Mouse (Mus musculus) hindbrain, embryonic 14.5 days (tissue): ENCODE data around the gene Tmem54. TPM values are rescaled to one million over a fixed set of nuclear protein-coding genes. Genes with fewer than 3 reads are reported as not detected.

Experiments used
- ATAC-seq: fragments of 200-750 bp; cut with Nextera tagmentation; 2 replicates; pipeline ENCODE4 v1.8.0; 2017; ENCODE audit warnings: moderate number of reproducible peaks, mild to moderate bottlenecking, moderate TSS enrichment, moderate library complexity; ENCODE audit not compliant: low FRiP score
- DNase-seq: peaks from one replicate; pipeline ENCODE4 v3.0.0-alpha.2; 2015; ENCODE audit warnings: low spot score
- H3K27ac ChIP-seq: fragments of 300-500 bp; sonication (generic); 2 replicates; pipeline ENCODE4 v1.5.1; 2014; ENCODE audit warnings: mild to moderate bottlenecking, moderate library complexity
- H3K27me3 ChIP-seq: fragments of 300-500 bp; sonication (generic); 2 replicates; pipeline ENCODE4 v1.6.1; 2014; ENCODE audit warnings: mild to moderate bottlenecking, low read length, mixed read lengths; ENCODE audit not compliant: control insufficient read depth, insufficient read depth
- H3K36me3 ChIP-seq: fragments of 300-500 bp; sonication (generic); replicated peaks from 2 replicates; pipeline ENCODE4 v1.6.1; 2014; ENCODE audit not compliant: control insufficient read depth, insufficient read depth
- H3K4me1 ChIP-seq: fragments of 300-500 bp; sonication (generic); replicated peaks from 2 replicates; pipeline ENCODE4 v1.6.1; 2014; ENCODE audit warnings: antibody characterized with exemption, low read length, mixed read lengths; ENCODE audit not compliant: control insufficient read depth, insufficient read depth
- H3K4me2 ChIP-seq: fragments of 300-500 bp; sonication (generic); replicated peaks from 2 replicates; pipeline ENCODE4 v1.6.1; 2014; ENCODE audit warnings: mild to moderate bottlenecking, moderate library complexity
- H3K4me3 ChIP-seq: fragments of 300-500 bp; sonication (generic); replicated peaks from 2 replicates; pipeline ENCODE4 v1.5.1; 2014; ENCODE audit warnings: mild to moderate bottlenecking, low read length
- H3K9ac ChIP-seq: fragments of 300-500 bp; sonication (generic); 2 replicates; pipeline ENCODE4 v1.6.1; 2014
- H3K9me3 ChIP-seq: fragments of 300-500 bp; sonication (generic); 2 replicates; pipeline ENCODE4 v1.6.1; 2016; ENCODE audit warnings: low read length; ENCODE audit not compliant: control insufficient read depth
- WGBS: fragments of 180-500 bp; shearing (Covaris S2); extraction: QIAGEN DNeasy Blood & Tissue Kit; methylation state at CpG from one replicate; pipeline ENCODE4 v1.1.7; 2014; 5-methylcytosine and 5-hydroxymethylcytosine counted together
- polyA plus RNA-seq: library from polyadenylated mRNA; unstranded; fragments of >200 nt; fragmentation: Nextera tagmentation; extraction: Ambion mirVana; gene quantifications from 2 replicates; pipeline ENCODE4 v1.2.1, GENCODE M21; 2014

The Tmem54 gene
- polyA plus RNA-seq, 1 experiment from 2014 or later = not detected

DNA sequence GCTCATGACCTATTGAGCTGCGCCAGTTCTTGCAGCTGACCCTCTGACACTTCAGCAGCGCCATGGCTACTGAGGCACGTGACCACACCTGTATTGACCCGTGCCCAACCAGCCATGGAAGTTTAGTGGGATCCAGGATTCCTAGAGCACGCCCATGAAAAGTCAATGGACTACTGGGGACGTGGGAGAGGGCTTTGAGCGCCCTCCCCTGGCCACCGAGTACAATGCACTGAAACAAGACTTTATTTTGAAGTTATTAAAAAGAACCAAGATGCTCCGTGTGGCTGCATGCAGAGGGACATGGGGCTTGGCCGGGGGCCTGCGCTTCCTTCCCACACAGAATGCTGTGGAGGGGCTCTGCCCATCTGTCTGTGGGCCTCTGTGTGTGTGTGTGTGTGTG, 6.0 kb downstream of the Tmem54 start:
- H3K4me1 ChIP-seq = peaks cover 16% of the 10 kb centered on the region
- H3K27ac ChIP-seq = no peak overlapping the region
- no peak for DNase-seq
- no peak overlapping the region for H3K9ac ChIP-seq
- H3K4me3 ChIP-seq = no peak overlapping the region
- H3K36me3 ChIP-seq = no peaks in the 10 kb centered on the region
- ATAC-seq = no peak
- H3K27me3 ChIP-seq = peaks cover 4% of the 10 kb centered on the region
- WGBS = 67% methylated on average over 11 of the region's 11 CpGs
- H3K4me2 ChIP-seq = no peak overlapping the region
- H3K9me3 ChIP-seq = no peaks in the 10 kb centered on the region

DNA sequence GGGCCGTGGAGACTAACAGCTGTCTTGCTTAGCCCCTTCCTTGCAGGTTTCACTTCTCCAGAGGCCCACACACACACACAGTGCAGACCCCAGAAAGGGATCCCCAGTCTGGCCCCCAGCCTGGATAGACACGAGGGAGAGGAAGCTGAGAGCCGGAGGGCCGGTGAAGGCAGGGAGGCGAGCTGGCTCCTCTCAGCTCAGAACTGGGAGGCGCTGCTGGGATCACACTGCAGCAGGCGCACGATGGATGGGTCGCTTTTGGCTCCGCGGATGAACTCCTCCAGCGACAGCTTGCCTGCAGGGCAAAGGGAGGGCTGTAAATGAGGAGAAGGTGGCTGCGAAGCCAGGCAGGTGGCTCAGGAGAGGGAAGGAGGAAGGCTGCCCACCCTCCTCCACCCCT, 6.9 kb downstream of the Tmem54 start:
- Histone ChIP-seq H3K36me3 (no peaks in the 10 kb centered on the region), H3K4me2 (0 out of 2 replicates have a peak overlapping the region, but pooled peaks have one; percentile 3), H3K27me3 (no peaks in the 10 kb centered on the region), H3K9me3 (no peaks in the 10 kb centered on the region), H3K27ac (no peak overlapping the region), H3K9ac (no peak overlapping the region), H3K4me3 (no peak overlapping the region), H3K4me1 (peaks cover 16% of the 10 kb centered on the region)
- DNase-seq = no peak
- WGBS = 43% methylated on average over 13 of the region's 13 CpGs
- ATAC-seq = 0 out of 2 replicates have a peak, but pooled peaks have one; percentile 22

DNA sequence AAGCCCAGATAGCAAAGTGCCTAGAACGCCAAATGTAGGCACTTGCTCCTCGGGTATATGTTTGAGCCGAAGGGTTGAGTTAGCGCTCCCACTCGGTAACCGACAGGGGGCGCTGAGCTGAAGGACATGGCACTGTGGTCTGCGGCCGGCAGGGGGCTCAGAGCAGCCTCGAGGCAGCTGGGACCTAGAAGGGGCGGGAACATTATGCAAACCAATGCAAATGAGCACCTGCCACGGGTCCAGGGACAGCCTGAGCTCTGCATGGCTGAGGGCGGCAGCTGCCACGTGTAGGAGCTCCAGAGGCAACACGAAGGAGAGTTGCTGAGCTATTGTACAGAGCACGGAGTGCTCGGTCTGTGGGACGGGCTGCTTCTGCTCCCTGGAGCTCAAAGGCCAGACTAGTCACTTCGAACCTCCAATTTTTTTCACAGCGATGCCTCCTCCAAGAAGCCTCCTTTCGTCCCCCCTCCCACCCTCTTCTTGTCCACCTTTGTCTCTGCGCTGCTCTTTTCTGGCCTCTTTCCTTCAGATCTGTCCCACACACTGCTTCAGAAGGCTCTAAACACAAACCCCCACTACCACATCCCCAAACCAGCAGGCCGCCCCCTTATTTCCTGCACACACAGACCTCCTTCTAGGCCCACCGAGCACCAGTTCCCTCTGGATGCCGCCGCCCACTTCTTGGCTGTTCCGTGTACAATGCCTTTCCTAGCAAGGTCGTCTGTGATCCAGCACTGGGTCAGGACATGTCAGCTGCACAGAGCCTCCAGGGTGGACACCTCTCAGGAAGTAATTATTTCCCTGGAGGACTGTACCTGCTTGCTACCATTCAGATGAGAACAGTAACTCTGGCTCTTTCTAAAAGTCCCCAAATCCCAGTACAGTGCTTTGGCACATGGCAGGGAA, 8.0 kb downstream of the Tmem54 start:
- WGBS = 26% methylated on average over 28 of the region's 28 CpGs

DNA sequence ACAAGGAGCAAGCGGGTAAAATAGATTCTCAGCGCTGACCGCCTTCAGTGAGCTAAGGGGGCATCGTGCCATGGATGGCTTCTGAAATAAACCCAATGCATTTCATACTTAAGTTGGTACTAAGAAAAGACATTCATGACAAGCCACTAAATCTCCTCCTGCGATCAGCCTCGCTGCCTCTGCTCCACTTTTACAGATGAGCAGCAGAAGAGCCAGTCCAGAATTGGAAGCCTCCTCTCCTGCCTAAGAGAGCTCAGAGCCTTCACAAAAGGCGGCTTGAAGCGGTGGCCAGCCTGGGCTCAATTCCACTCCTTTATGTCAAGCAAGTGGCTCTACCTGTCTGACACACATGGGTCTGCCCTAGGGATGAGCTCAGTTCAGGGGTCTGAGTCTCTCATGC, 11.4 kb downstream of the Tmem54 start:
- WGBS = 96% methylated on average over 8 of the region's 8 CpGs

More for the DNA sequence above, 8.0 kb downstream of the Tmem54 start:
- H3K9ac ChIP-seq = no peak overlapping the region
- no peaks in the 10 kb centered on the region for H3K9me3 ChIP-seq
- ATAC-seq = peak; percentile 81
- no peaks in the 10 kb centered on the region for H3K36me3 ChIP-seq
- peak; percentile 80 for DNase-seq
- H3K27ac ChIP-seq = 0 out of 2 replicates have a peak overlapping the region, but pooled peaks have one; percentile 26
- H3K4me2 ChIP-seq = no peak overlapping the region
- no peaks in the 10 kb centered on the region for H3K27me3 ChIP-seq
- H3K4me1 ChIP-seq = peaks cover 16% of the 10 kb centered on the region
- H3K4me3 ChIP-seq = no peak overlapping the region

DNA sequence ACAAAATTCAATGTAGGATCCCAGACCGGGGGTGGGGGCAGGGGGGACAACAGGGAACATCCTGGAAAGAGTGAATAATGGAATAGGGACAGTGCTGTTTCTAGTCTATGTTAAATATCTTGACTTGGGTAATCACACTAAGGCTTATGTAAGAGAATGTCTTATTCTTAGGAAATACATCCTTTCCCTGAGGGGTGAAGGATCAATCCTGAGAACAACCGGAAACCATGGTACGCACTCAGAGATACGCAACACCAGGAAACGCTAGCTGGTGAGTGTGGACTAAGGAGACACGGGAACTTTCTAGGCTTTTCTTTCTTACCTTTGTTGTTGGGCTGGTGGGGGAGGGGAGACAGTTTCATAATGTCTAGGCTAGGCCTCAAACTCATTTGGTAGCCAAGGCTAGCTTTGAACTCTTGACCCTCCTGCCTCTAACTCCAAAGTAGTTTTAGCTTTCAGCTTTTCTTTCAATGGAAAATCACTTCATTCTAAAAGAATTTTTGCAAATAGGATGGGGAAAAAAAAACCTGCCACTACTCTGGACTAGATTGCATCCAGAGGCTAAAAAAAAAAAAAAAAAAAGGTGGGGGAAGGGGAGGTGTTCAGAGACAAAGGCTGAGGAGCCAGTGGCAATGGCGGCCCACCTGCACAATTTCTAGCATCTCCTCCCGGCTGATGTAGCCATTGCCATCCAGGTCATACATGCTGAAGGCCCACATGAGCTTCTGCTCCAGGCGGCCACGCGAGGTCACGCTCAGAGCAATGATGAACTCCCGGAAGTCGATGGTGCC, 12.6 kb downstream of the Tmem54 start:
- Histone ChIP-seq H3K4me3 (no peak overlapping the region), H3K27ac (no peak overlapping the region), H3K4me1 (peaks cover 29% of the 10 kb centered on the region), H3K9ac (no peak overlapping the region), H3K27me3 (peaks cover 30% of the 10 kb centered on the region; the same call in 1 of the 2 replicates), H3K4me2 (no peak overlapping the region), H3K36me3 (no peaks in the 10 kb centered on the region), H3K9me3 (no peaks in the 10 kb centered on the region)
- 92% methylated on average over 14 of the region's 14 CpGs for WGBS
- DNase-seq = no peak
- no peak for ATAC-seq

More for the DNA sequence above, 11.4 kb downstream of the Tmem54 start:
- no peak overlapping the region for H3K27ac ChIP-seq
- peaks cover 28% of the 10 kb centered on the region for H3K4me1 ChIP-seq
- ATAC-seq = no peak
- no peak for DNase-seq
- H3K9me3 ChIP-seq = no peaks in the 10 kb centered on the region
- H3K36me3 ChIP-seq = no peaks in the 10 kb centered on the region
- 0 out of 2 replicates have a peak, but pooled peaks cover 25% of the 10 kb centered on the region for H3K27me3 ChIP-seq
- H3K4me2 ChIP-seq = no peak overlapping the region
- no peak overlapping the region for H3K9ac ChIP-seq
- no peak overlapping the region for H3K4me3 ChIP-seq

DNA sequence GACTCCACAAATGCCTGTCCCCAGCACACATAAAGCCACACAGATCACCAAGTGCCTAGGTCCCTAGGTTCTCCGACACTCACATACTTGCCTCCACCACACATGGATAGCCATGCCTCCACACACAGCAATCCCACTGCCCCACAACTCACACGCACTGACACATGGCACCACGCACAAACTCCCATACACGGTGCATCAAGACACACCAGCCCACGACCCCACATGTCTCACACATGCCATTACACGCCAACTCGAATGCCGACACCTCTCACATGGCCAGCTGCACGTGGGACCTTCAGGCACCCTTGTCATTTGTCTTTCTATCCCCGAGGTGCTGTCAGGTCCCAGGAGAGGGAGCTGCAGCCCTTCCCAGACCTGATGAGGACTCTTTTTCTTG, 14.4 kb downstream of the Tmem54 start:
- ATAC-seq (no peak), DNase-seq (no peak)
- 73% methylated on average over 10 of the region's 10 CpGs for whole genome bisulfite sequencing
- Histone ChIP-seq H3K4me3 (no peak overlapping the region; the same call in 1 of the 2 replicates), H3K4me2 (peak overlapping the region; percentile 91), H3K4me1 (peaks cover 24% of the 10 kb centered on the region), H3K27ac (no peak overlapping the region), H3K9me3 (no peaks in the 10 kb centered on the region), H3K9ac (no peak overlapping the region), H3K27me3 (peaks cover 33% of the 10 kb centered on the region; the same call in 1 of the 2 replicates), H3K36me3 (no peaks in the 10 kb centered on the region)

DNA sequence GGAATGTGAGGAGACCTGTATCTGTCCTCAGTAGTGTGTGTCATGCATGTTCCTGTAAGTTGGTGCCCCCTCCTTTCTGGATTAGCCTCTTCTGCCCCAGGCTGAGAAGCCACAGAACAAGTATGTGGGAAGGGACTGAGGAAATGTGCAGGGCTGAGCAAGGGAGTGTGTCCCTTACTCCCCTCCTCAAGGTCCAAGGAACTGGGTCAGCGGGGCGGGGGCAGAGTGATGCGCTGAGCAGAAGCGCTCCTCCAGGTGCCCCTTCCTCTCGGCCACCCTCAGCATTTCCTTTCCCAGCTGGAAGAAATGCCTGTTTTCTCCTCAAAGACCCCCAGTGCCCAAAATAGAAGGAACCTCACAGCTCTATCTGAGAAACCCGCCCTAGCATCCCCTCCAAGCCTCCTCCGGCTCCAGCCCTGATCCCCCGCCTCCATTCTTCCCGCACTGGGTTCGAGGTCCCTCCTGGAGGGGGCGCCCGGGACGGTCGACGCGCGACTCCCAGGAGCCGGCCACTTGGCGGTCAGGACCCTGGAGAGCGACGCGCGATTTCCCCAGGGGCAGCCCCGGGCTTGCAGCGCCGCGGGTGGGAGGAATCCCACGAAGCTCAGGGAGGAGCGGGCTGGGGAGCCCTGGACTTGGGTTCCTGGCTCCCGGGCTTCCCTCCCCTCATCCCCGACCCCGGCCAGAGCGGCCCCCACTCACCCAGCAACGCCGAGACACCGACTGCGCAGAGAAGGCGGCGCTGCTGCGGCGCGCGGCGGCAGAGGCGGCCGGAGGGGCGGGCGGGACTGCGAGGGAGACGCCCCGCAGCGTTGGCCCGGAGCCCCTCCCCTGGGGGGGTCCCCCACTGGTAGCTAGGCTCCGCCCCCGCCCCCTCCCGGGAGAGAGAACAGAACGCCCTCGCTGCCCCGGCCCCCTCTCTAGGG, 15.4 kb downstream of the Tmem54 start:
- H3K4me1 ChIP-seq = peaks cover 27% of the 10 kb centered on the region
- WGBS = under 1% methylated on average over 47 of the region's 59 CpGs
- ATAC-seq (peak; percentile 22; the same call in 1 of the 2 replicates), DNase-seq (no peak)
- H3K9ac ChIP-seq = peak overlapping the region; percentile 73
- no peaks in the 10 kb centered on the region for H3K36me3 ChIP-seq
- no peaks in the 10 kb centered on the region for H3K9me3 ChIP-seq
- H3K27ac ChIP-seq = no peak overlapping the region; the same call in 1 of the 2 replicates
- peak overlapping the region; percentile 91 for H3K4me2 ChIP-seq
- H3K4me3 ChIP-seq = peak overlapping the region; percentile 50
- peaks cover 33% of the 10 kb centered on the region; the same call in 1 of the 2 replicates for H3K27me3 ChIP-seq

DNA sequence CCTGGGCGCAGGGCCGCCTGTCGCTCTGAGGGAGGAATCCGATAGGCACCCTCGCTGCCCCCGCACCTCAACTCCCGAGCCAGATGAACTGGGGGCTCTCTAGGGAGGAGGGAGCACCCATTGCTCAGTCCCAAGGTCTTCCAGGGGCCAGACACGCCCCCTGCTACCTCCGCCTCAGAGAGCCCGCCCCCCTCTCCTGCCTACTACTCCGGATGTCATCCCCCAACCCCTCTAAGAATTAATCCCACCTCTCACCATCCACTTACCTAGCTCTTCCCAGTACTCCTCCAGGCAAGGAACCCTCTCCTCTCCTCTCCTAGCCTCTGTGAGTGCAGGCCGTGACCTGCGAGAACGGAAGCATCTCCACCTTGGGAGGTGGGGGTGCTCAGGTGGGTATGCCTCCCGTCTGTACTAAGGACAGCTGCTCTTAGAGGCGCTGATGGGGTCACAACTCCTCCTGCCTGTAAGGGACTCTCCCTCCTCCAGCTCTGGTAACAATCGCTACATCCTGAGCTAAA, 16.3 kb downstream of the Tmem54 start, which contains the start of gene Hpca:
TSS of gene Hpca (minus strand) at position 468 of the 518 bp plus-strand sequence.
- DNase-seq = no peak
- Histone ChIP-seq H3K4me2 (peak within 1 kb of the TSS; percentile 91), H3K4me1 (peaks cover 30% of the 10 kb centered on the region), H3K27ac (no peak within 1 kb of the TSS; the same call in 1 of the 2 replicates), H3K9ac (peak within 1 kb of the TSS; percentile 73), H3K36me3 (no peaks in the 10 kb centered on the region), H3K4me3 (peak within 1 kb of the TSS; percentile 50), H3K27me3 (peaks cover 33% of the 10 kb centered on the region; the same call in 1 of the 2 replicates), H3K9me3 (no peaks in the 10 kb centered on the region)
- under 1% methylated on average over 11 of the region's 17 CpGs for WGBS
- ATAC-seq = peak; percentile 19; the same call in 1 of the 2 replicates
